Mouse (Mus musculus) retina, postnatal 1 day (tissue): ENCODE measurements around the gene Rabl6.

ENCODE experiments used
- DNase-seq: peaks from one replicate; pipeline ENCODE4 v3.0.0-alpha.2; 2012

Gene Rabl6

GRCm38 (mm10) chr2:25536531-25536930, 71.8 kb downstream of the Rabl6 start:
- no peak for DNase-seq

- DNase-seq = no peak
Measured at GRCm38 (mm10) chr2:25534866-25535182, 73.5 kb downstream of the Rabl6 start.

- no peak for DNase-seq
Measured at GRCm38 (mm10) chr2:25534178-25534865, 74.0 kb downstream of the Rabl6 start.

GRCm38 (mm10) chr2:25533707-25534106, 74.6 kb downstream of the Rabl6 start:
- DNase-seq = no peak
